Comparison of ENCODE assay signal across 27 mouse cellular contexts in the genomic region with DNA sequence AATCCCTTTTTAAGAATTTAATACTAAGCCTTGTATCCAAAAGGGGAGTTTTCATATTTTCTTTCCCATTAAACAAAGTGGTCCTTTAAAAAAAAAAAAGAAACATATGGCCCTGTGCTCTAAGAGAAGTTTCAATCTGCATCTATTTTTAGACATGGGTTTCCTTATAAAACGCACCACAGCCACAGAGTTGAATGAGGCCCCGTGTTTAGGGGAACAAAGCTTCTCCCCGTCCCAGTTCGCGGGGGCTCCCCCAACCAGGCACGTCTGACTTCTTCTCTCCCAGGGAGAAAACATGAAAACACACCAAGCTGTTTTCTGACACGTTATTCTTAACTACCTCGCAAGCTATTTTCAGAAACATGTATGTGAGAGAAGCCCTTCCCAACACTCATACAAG.
DNase-seq lines count a peak whose midpoint lies in the region; ATAC-seq lines count a peak whose summit lies in the region.
"Had no signal": no experiment of that assay in that cellular context is flagged by ENCODE, and none has a peak within 500 bp of the region (broad histone marks: within the 10 kb centered on the region; RNA-seq: fewer than 3 reads in every experiment).

No protein-coding gene starts in this region.

- DNase-seq in heart, embryonic 10.5 days (ENCODE audit: low spot score) = no peak
- DNase-seq in heart, adult 11 months = no peak
- no peak for DNase-seq in limb, embryonic 10.5 days (ENCODE audit: low spot score)
- no peak for DNase-seq in urinary bladder, postnatal 14 days (ENCODE audit: low spot score)
- DNase-seq in layer of hippocampus, postnatal 10 days (ENCODE audit: low spot score in 2 of 2) = no peak
- DNase-seq: adrenal gland, adult 2 months; adrenal gland, postnatal 36 days; cerebellum, adult 18-20 months; cerebellum, postnatal 25 days; kidney, adult 9 months; kidney, postnatal 10 days; layer of hippocampus, adult 9-11 months; liver; lung, adult 2 months; lung, postnatal 10 days; midbrain, embryonic 14.5 days; right cerebral cortex, postnatal 25 days had no signal

- H3K4me2 ChIP-seq in limb, embryonic 12.5 days = no peak overlapping the region; the same call in 1 of the 2 replicates
- H3K4me2 ChIP-seq in limb, embryonic 13.5 days (replicated peaks) = peak overlapping the region; percentile 27
- H3K4me2 ChIP-seq: hindbrain, embryonic 14.5 days; stomach, embryonic 15.5 days had no signal

- no peaks in the 10 kb centered on the region for H3K36me3 ChIP-seq in heart, embryonic 10.5 days
- no peaks in the 10 kb centered on the region for H3K36me3 ChIP-seq in limb, embryonic 12.5 days
- no peaks in the 10 kb centered on the region for H3K36me3 ChIP-seq in limb, embryonic 10.5 days
- no peaks in the 10 kb centered on the region for H3K36me3 ChIP-seq in limb, embryonic 13.5 days
- H3K36me3 ChIP-seq: stomach, embryonic 15.5 days had no signal

- H3K4me3 ChIP-seq in heart, embryonic 10.5 days = no peak overlapping the region
- no peak overlapping the region for H3K4me3 ChIP-seq in limb, embryonic 12.5 days (replicated peaks)
- no peak overlapping the region for H3K4me3 ChIP-seq in limb, embryonic 10.5 days
- no peak overlapping the region for H3K4me3 ChIP-seq in limb, embryonic 13.5 days
- H3K4me3 ChIP-seq: stomach, embryonic 15.5 days had no signal

- 0 out of 2 replicates have a peak, but pooled peaks cover 2% of the 10 kb centered on the region for H3K4me1 ChIP-seq in heart, embryonic 10.5 days
- H3K4me1 ChIP-seq in limb, embryonic 12.5 days (replicated peaks) = peaks cover 19% of the 10 kb centered on the region
- peaks cover 13% of the 10 kb centered on the region for H3K4me1 ChIP-seq in limb, embryonic 10.5 days
- peaks cover 34% of the 10 kb centered on the region for H3K4me1 ChIP-seq in limb, embryonic 13.5 days
- H3K4me1 ChIP-seq: stomach, embryonic 15.5 days had no signal

- H3K9ac ChIP-seq in limb, embryonic 12.5 days (replicated peaks) = no peak overlapping the region
- no peak overlapping the region for H3K9ac ChIP-seq in limb, embryonic 13.5 days
- H3K9ac ChIP-seq: hindbrain, embryonic 14.5 days; liver, embryonic 14.5 days; stomach, embryonic 15.5 days had no signal

- H3K9me3 ChIP-seq in heart, embryonic 10.5 days = no peaks in the 10 kb centered on the region
- H3K9me3 ChIP-seq in limb, embryonic 12.5 days = no peaks in the 10 kb centered on the region
- no peaks in the 10 kb centered on the region for H3K9me3 ChIP-seq in limb, embryonic 10.5 days (replicated peaks)
- H3K9me3 ChIP-seq in limb, embryonic 13.5 days = no peaks in the 10 kb centered on the region
- H3K9me3 ChIP-seq: stomach, embryonic 15.5 days had no signal

- 67% methylated on average over 8 of the region's 8 CpGs for WGBS in heart, embryonic 10.5 days
- 46% methylated on average over 8 of the region's 8 CpGs for WGBS in limb, embryonic 12.5 days
- WGBS in limb, embryonic 10.5 days = 86% methylated on average over 8 of the region's 8 CpGs
- 22% methylated on average over 8 of the region's 8 CpGs for WGBS in limb, embryonic 13.5 days

- no peak for ATAC-seq in limb, embryonic 12.5 days (ENCODE audit: insufficient number of reproducible peaks, insufficient read depth, low FRiP score, low TSS enrichment, low read depth)
- no peak for ATAC-seq in limb, embryonic 13.5 days (ENCODE audit: low FRiP score, low read depth)
- ATAC-seq: activated CD4-positive, CD25-positive, alpha-beta regulatory T cell, adult 4 months; CD4-positive, CD25-positive, alpha-beta regulatory T cell, adult 4 months; forebrain, embryonic 14.5 days; intestine, postnatal 0 days had no signal

- peak overlapping the region; percentile 42; the same call in 1 of the 2 replicates for H3K27ac ChIP-seq in heart, embryonic 10.5 days
- peak overlapping the region; percentile 51; the same call in 1 of the 2 replicates for H3K27ac ChIP-seq in limb, embryonic 12.5 days
- no peak overlapping the region for H3K27ac ChIP-seq in limb, embryonic 10.5 days
- 0 out of 2 replicates have a peak overlapping the region, but pooled peaks have one; percentile 1 for H3K27ac ChIP-seq in limb, embryonic 13.5 days
- H3K27ac ChIP-seq: hindbrain, embryonic 14.5 days; liver, embryonic 14.5 days; macrophage; stomach, embryonic 15.5 days had no signal

- H3K27me3 ChIP-seq in heart, embryonic 10.5 days (ENCODE audit: insufficient read depth, poor library complexity, severe bottlenecking) = no peaks in the 10 kb centered on the region
- H3K27me3 ChIP-seq in limb, embryonic 12.5 days = no peaks in the 10 kb centered on the region
- H3K27me3 ChIP-seq in limb, embryonic 10.5 days (ENCODE audit: low read depth, poor library complexity, severe bottlenecking) = no peaks in the 10 kb centered on the region
- H3K27me3 ChIP-seq in limb, embryonic 13.5 days = no peaks in the 10 kb centered on the region; the same call in 1 of the 2 replicates
- H3K27me3 ChIP-seq: stomach, embryonic 15.5 days had no signal
